Mouse (Mus musculus): ENCODE data around the gene Tax1bp3. TPM values are rescaled to one million over a fixed set of nuclear protein-coding genes. Genes with fewer than 3 reads are reported as not detected.
A peak's percentile ranks its signal among the peaks of the same experiment; 100 is the strongest.

Tax1bp3 gene
- polyA plus RNA-seq, 1 experiment, result 91.6 TPM

DNA sequence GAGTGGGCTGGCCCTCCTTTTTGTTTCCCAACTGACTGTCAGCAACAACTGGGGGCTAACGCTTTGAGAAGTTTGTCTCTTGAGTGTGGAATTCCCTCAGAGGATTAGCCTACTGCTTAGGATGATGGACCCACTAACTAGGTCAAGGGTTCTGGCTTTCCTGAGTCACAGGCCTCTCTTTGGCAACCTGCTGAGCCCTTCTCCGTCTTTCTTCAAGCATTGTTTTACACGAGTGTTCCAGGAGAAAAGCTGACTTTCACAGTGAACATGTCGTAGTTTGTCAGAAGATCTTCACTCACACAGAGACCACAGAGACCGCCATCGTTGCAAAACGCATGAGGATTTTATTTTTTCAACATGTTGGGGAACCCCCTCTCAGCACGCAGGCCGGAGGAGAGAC is 28.7 kb upstream of the Tax1bp3 start:
- DNase-seq (ENCODE audit: low read depth), result no peak
- TF ChIP-seq POLR2A (IDR thresholded peaks at IDR 0.05; ENCODE audit: borderline replicate concordance, extremely low read depth, insufficient read depth, insufficient read length, poor library complexity, severe bottlenecking) (no peak), CTCF (IDR thresholded peaks at IDR 0.05; ENCODE audit: borderline replicate concordance, extremely low read depth, insufficient read depth, insufficient read length) (no peak)

GRCm38 (mm10) chr11:73155071-73155470 is 21.8 kb upstream of the Tax1bp3 start:
- TF ChIP-seq POLR2A (IDR thresholded peaks at IDR 0.05; ENCODE audit: borderline replicate concordance, extremely low read depth, insufficient read depth, insufficient read length, poor library complexity, severe bottlenecking) (no peak), CTCF (IDR thresholded peaks at IDR 0.05; ENCODE audit: borderline replicate concordance, extremely low read depth, insufficient read depth, insufficient read length) (no peak)
- DNase-seq (ENCODE audit: low read depth), result peak; percentile 60

DNA sequence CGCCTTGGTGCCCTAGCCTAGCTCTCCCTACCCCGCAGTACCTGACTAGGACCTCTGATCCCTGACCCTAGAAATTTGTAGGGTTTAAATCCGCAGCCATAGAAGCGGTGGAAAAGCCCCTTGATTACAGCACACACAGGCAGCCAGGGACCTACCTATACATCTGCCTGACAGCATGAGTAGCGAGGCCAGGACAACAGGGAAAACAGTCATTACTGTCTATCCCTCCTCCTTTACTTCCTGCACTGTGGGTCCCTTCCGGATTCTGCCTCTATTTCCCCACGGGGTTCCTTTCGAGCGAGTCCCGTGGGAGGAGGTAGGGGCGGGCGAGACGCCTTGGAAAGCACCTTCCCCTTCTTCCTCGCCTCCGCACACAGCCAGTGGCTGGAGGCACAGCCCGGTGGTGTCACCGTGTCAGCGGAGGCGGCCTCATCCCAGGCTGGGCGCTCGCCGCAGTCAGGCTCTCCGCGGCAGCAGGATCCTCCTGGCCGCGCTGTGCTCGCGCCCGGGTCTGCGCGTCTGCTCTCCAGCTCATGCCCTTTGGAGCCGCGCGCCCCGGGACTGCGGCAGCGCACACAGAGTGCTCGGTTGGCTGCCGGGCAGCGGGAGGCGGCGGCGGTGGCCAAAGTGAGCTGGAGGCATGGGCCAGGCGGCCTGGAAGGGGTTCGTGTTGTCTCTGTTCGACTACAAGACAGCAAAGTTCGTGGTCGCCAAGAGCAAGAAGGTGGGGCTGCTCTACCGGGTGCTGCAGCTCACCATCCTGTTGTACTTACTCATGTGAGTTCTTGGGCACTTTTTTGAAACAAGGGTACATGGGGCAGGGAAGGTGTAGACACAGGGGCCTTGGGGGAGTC is 16.7 kb upstream of the Tax1bp3 start, which contains the start of gene P2rx5:
TSS of gene P2rx5 (plus strand) at position 465 of the 854 bp plus-strand sequence.
- TF ChIP-seq CTCF (IDR thresholded peaks at IDR 0.05; ENCODE audit: borderline replicate concordance, extremely low read depth, insufficient read depth, insufficient read length) (no peak), POLR2A (IDR thresholded peaks at IDR 0.05; ENCODE audit: borderline replicate concordance, extremely low read depth, insufficient read depth, insufficient read length, poor library complexity, severe bottlenecking) (no peak)
- peak; percentile 29 for DNase-seq (ENCODE audit: low read depth)

- no peak for DNase-seq (ENCODE audit: low read depth)
- TF ChIP-seq POLR2A (IDR thresholded peaks at IDR 0.05; ENCODE audit: borderline replicate concordance, extremely low read depth, insufficient read depth, insufficient read length, poor library complexity, severe bottlenecking), result no peak
- TF ChIP-seq CTCF (IDR thresholded peaks at IDR 0.05; ENCODE audit: borderline replicate concordance, extremely low read depth, insufficient read depth, insufficient read length), result no peak
These were observed 16.1 kb upstream of the Tax1bp3 start for GRCm38 (mm10) chr11:73160811-73161200.

DNA sequence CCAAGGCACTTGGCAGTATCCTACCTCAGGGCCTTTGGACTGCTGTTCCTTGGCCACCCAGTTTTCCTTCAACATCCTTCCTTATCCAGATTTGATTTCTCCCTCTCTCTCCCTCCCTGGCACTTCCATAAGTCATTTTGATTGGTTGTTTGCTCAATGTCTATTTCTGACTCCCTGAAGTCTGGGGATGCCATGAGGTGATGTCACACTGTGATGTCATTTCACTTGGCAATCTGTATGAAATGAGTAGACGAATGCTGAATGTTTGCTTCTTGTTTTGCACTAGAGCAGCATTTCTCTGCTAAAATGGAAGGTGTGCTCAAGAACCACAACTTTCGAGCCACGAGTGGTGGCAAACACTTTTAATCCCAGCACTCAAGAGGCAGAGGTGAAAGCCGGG is 15.3 kb upstream of the Tax1bp3 start:
- no peak for DNase-seq (ENCODE audit: low read depth)
- no peak for TF ChIP-seq POLR2A (IDR thresholded peaks at IDR 0.05; ENCODE audit: borderline replicate concordance, extremely low read depth, insufficient read depth, insufficient read length, poor library complexity, severe bottlenecking)
- TF ChIP-seq CTCF (IDR thresholded peaks at IDR 0.05; ENCODE audit: borderline replicate concordance, extremely low read depth, insufficient read depth, insufficient read length), result no peak

GRCm38 (mm10) chr11:73162284-73162683 is 14.6 kb upstream of the Tax1bp3 start:
- no peak for DNase-seq (ENCODE audit: low read depth)
- TF ChIP-seq POLR2A (IDR thresholded peaks at IDR 0.05; ENCODE audit: borderline replicate concordance, extremely low read depth, insufficient read depth, insufficient read length, poor library complexity, severe bottlenecking), result no peak
- no peak for TF ChIP-seq CTCF (IDR thresholded peaks at IDR 0.05; ENCODE audit: borderline replicate concordance, extremely low read depth, insufficient read depth, insufficient read length)

- no peak for TF ChIP-seq POLR2A (IDR thresholded peaks at IDR 0.05; ENCODE audit: borderline replicate concordance, extremely low read depth, insufficient read depth, insufficient read length, poor library complexity, severe bottlenecking)
- TF ChIP-seq CTCF (IDR thresholded peaks at IDR 0.05; ENCODE audit: borderline replicate concordance, extremely low read depth, insufficient read depth, insufficient read length), result no peak
- DNase-seq (ENCODE audit: low read depth), result no peak
These were observed 8.8 kb upstream of the Tax1bp3 start for GRCm38 (mm10) chr11:73168071-73168470.

- no peak for DNase-seq (ENCODE audit: low read depth)
- TF ChIP-seq POLR2A (IDR thresholded peaks at IDR 0.05; ENCODE audit: borderline replicate concordance, extremely low read depth, insufficient read depth, insufficient read length, poor library complexity, severe bottlenecking), result no peak
- no peak for TF ChIP-seq CTCF (IDR thresholded peaks at IDR 0.05; ENCODE audit: borderline replicate concordance, extremely low read depth, insufficient read depth, insufficient read length)
These were observed 8.3 kb upstream of the Tax1bp3 start for GRCm38 (mm10) chr11:73168576-73168975.

DNA sequence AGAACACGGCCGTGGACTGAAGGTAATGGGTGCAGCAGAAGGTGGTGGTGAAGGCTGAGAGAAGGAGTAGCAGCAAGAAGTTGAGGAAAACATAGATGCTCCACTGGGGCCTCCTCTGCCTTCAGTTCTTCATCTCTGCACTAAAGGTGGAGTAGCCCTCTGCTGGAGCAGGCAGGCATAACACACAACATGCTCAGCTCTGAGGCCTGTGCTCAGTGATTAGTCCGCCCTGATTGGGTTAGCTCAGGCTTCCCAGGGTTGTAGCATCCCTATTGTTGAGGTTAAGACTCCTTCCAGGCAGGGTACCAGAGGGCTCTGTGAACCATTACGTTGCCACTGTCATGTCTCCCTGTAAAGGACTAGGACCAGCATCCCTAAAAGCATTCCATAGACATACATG is 7.7 kb upstream of the Tax1bp3 start:
- peak; percentile 57 for DNase-seq (ENCODE audit: low read depth)
- TF ChIP-seq POLR2A (IDR thresholded peaks at IDR 0.05; ENCODE audit: borderline replicate concordance, extremely low read depth, insufficient read depth, insufficient read length, poor library complexity, severe bottlenecking) (no peak), CTCF (IDR thresholded peaks at IDR 0.05; ENCODE audit: borderline replicate concordance, extremely low read depth, insufficient read depth, insufficient read length) (peak; percentile 73)

DNA sequence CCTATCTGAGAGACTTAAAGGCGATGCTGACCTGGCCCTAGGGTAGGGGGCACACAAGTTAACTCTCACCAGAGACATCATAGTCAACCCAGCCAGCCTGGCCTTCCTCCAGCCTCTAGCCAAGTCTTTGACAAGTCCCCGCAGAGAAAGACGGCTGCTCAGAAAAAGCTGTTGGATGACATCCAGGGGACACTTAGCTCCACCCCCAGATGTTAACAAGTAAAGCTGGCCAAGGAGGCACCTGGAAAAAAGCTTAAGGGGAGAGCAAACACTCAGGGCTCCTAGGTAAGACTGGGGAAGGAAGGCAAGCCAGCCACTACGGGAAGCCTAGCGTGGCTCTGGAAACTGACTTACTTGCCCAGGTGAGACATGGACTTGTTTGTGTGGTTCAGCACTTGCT is 4.7 kb upstream of the Tax1bp3 start:
- peak; percentile 34 for DNase-seq (ENCODE audit: low read depth)
- TF ChIP-seq CTCF (IDR thresholded peaks at IDR 0.05; ENCODE audit: borderline replicate concordance, extremely low read depth, insufficient read depth, insufficient read length) (no peak), POLR2A (IDR thresholded peaks at IDR 0.05; ENCODE audit: borderline replicate concordance, extremely low read depth, insufficient read depth, insufficient read length, poor library complexity, severe bottlenecking) (no peak)

- TF ChIP-seq CTCF (IDR thresholded peaks at IDR 0.05; ENCODE audit: borderline replicate concordance, extremely low read depth, insufficient read depth, insufficient read length) (no peak), POLR2A (IDR thresholded peaks at IDR 0.05; ENCODE audit: borderline replicate concordance, extremely low read depth, insufficient read depth, insufficient read length, poor library complexity, severe bottlenecking) (no peak)
- DNase-seq (ENCODE audit: low read depth), result no peak
These were observed 1.3 kb upstream of the Tax1bp3 start for GRCm38 (mm10) chr11:73175612-73176011.

DNA sequence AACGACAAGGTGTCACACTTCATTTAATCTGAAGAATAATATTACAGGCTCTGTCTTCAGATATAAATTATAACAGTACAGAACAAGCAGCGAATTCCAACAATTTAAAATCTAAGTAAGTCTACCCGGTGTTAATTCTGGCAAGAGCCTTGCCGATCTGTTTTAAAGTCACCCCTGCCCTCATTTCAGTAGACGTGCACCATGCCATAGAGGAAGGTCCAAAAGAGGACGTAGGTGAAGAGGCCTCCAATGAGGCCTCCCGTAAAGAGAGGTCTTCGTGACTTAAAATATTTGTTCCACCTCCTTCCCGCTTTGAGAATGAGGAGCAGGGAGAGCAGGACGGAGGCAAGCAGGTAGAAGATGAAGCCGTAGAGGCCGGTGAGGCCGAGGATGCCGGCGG is 697 bp upstream of the Tax1bp3 start:
- TF ChIP-seq CTCF (IDR thresholded peaks at IDR 0.05; ENCODE audit: borderline replicate concordance, extremely low read depth, insufficient read depth, insufficient read length), result no peak
- TF ChIP-seq POLR2A (IDR thresholded peaks at IDR 0.05; ENCODE audit: borderline replicate concordance, extremely low read depth, insufficient read depth, insufficient read length, poor library complexity, severe bottlenecking), result no peak
- DNase-seq (ENCODE audit: low read depth), result peak; percentile 10
